Mouse (Mus musculus) spleen, adult 2 months (tissue): ENCODE results near the gene Zswim5.

Experiments
- CTCF ChIP-seq: fragments of 200-500 bp; IDR thresholded peaks from 2 replicates; pipeline ENCODE4 v1.5.1; 2011; ENCODE audit warnings: mild to moderate bottlenecking, inconsistent platforms; ENCODE audit not compliant: insufficient read depth, insufficient read length, insufficient replicate concordance; ENCODE audit errors: extremely low read depth
- POLR2A ChIP-seq: fragments of 200-500 bp; IDR thresholded peaks from 2 replicates; pipeline ENCODE4 v1.6.1; 2011; ENCODE audit warnings: low read depth, low read length, inconsistent platforms

- no peak for TF ChIP-seq POLR2A
- peak; percentile 74; the same call in 1 of the 2 replicates for TF ChIP-seq CTCF
Observed at GRCm38 (mm10) chr4:116991366-116991765, 114.2 kb downstream of the Zswim5 start.
